Mouse (Mus musculus): ENCODE results near the gene Ostc. TPM values are rescaled to one million over a fixed set of nuclear protein-coding genes. Genes with fewer than 3 reads are reported as not detected.

Ostc gene
- total and polyA plus RNA-seq, 2 experiments from 2014 or later, result 150 to 152 TPM

DNA sequence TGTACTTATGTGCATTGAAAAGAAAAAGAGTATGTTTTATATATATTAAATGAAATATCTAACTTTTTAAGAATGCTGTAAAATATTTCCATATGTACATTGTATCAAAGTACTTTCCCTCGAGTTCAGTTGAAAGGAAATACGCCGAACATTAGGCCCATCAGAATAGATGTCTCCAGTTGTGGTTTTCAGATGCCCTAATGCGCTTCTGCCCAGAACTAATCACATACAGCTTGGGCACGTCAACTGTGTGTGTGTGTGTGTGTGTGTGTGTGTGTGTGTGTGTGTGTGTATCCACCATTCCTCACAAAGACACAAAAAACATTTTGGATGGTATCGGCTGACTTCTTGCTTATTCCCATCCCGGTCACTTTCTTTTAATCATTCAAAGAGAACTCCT is 7.3 kb upstream of the Ostc start:
- Histone ChIP-seq H3K36me3 (replicated peaks; ENCODE audit: control insufficient read depth, insufficient read depth, low read length) (no peaks in the 10 kb centered on the region), H3K4me1 (ENCODE audit: control insufficient read depth, insufficient read depth) (no peaks in the 10 kb centered on the region), H3K27me3 (ENCODE audit: control insufficient read depth, insufficient read depth, low read length) (no peaks in the 10 kb centered on the region), H3K9me3 (replicated peaks; ENCODE audit: control insufficient read depth, low read length) (no peaks in the 10 kb centered on the region), H3K9ac (replicated peaks; ENCODE audit: low read depth, low read length) (no peak overlapping the region), H3K4me2 (ENCODE audit: low read depth, low read length) (no peak overlapping the region), H3K4me3 (ENCODE audit: low read depth, low read length) (no peak overlapping the region), H3K27ac (ENCODE audit: low read depth) (no peak overlapping the region)
- TF ChIP-seq CTCF (IDR thresholded peaks at IDR 0.05; ENCODE audit: low read depth) (no peak), EP300 (IDR thresholded peaks at IDR 0.05; ENCODE audit: low read depth) (no peak)
- 89% methylated on average over 7 of the region's 7 CpGs for WGBS
- ATAC-seq (ENCODE audit: insufficient read depth, low read depth), result no peak
- no peak for DNase-seq (ENCODE audit: low spot score)

DNA sequence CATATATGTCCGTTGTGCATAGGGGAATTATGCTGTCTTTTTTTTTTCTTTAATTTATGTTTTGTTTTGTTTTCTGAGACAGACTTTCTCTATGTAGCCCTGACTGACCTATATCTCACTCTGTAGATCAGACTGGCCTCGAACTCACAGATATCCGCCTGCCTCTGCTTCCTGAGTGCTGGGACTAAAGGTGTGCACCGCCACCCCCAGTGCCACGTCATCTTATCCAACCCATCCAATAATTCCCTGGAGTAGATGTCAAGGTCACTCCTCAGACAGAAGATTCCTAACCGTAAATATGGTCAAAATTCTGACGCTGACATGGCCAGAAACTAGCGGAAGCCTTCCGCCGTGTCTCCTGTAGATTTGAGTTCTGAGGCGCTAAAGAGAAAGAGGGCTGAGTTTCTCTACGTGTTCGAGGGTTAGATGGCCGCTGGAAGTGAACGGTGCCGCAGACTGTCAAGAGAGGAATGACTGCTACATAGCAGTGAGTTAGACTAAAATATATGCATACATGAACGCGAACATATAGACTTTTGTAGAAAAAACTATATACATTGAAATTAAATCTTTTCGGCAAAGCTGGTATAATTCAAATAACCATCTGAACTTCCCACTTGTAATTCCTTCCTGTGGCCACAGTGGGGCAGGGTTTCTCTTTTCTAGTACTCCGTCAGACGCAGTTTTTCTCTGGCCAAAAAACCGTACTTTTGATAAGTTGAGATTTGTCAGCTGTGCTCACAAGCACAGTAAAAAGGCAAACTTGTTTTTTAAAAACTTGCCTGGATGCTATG is 5.7 kb upstream of the Ostc start:
- TF ChIP-seq CTCF (IDR thresholded peaks at IDR 0.05; ENCODE audit: low read depth) (peak; percentile 67), EP300 (IDR thresholded peaks at IDR 0.05; ENCODE audit: low read depth) (no peak)
- WGBS, result 12% methylated on average over 22 of the region's 22 CpGs
- 0 out of 2 replicates have a peak, but pooled peaks have one; percentile 36 for ATAC-seq (ENCODE audit: insufficient read depth, low read depth)
- DNase-seq (ENCODE audit: low spot score), result peak; percentile 80
- Histone ChIP-seq H3K9ac (replicated peaks; ENCODE audit: low read depth, low read length) (no peak overlapping the region), H3K27me3 (ENCODE audit: control insufficient read depth, insufficient read depth, low read length) (no peaks in the 10 kb centered on the region), H3K27ac (ENCODE audit: low read depth) (peak overlapping the region; percentile 45), H3K36me3 (replicated peaks; ENCODE audit: control insufficient read depth, insufficient read depth, low read length) (no peaks in the 10 kb centered on the region), H3K9me3 (replicated peaks; ENCODE audit: control insufficient read depth, low read length) (no peaks in the 10 kb centered on the region), H3K4me1 (ENCODE audit: control insufficient read depth, insufficient read depth) (peaks cover 2% of the 10 kb centered on the region; the same call in 1 of the 2 replicates), H3K4me3 (ENCODE audit: low read depth, low read length) (peak overlapping the region; percentile 50), H3K4me2 (ENCODE audit: low read depth, low read length) (peak overlapping the region; percentile 59)

DNA sequence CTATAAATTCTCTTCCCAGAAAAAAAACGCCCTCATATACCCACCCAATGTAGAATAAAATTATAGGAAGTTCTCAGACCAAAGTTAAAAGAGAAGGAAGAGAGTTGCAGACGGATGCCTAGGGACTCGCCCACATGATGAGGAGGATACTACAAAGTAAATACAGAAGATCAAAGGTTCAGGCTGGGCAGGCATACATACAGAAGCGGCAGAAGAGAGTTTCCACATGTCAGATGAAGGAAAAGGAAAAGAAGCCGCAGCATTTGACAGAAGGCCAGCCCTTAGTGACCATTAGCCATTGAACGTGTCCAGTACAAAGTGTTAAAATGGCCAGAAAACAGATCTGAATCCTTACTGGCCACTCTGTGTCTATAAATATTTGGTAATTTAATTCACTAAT is 3.6 kb upstream of the Ostc start:
- TF ChIP-seq EP300 (IDR thresholded peaks at IDR 0.05; ENCODE audit: low read depth) (no peak), CTCF (IDR thresholded peaks at IDR 0.05; ENCODE audit: low read depth) (no peak)
- WGBS, result 57% methylated on average over 6 of the region's 6 CpGs
- no peaks in the 10 kb centered on the region for H3K36me3 ChIP-seq (replicated peaks; ENCODE audit: control insufficient read depth, insufficient read depth, low read length)
- no peaks in the 10 kb centered on the region for H3K9me3 ChIP-seq (replicated peaks; ENCODE audit: control insufficient read depth, low read length)
- no peak overlapping the region for H3K9ac ChIP-seq (replicated peaks; ENCODE audit: low read depth, low read length)
- H3K4me2 ChIP-seq (ENCODE audit: low read depth, low read length), result no peak overlapping the region
- H3K27ac ChIP-seq (ENCODE audit: low read depth), result no peak overlapping the region
- ATAC-seq (ENCODE audit: insufficient read depth, low read depth), result no peak
- no peaks in the 10 kb centered on the region for H3K27me3 ChIP-seq (ENCODE audit: control insufficient read depth, insufficient read depth, low read length)
- H3K4me3 ChIP-seq (ENCODE audit: low read depth, low read length), result no peak overlapping the region
- DNase-seq (ENCODE audit: low spot score), result no peak
- H3K4me1 ChIP-seq (ENCODE audit: control insufficient read depth, insufficient read depth), result peaks cover 12% of the 10 kb centered on the region

DNA sequence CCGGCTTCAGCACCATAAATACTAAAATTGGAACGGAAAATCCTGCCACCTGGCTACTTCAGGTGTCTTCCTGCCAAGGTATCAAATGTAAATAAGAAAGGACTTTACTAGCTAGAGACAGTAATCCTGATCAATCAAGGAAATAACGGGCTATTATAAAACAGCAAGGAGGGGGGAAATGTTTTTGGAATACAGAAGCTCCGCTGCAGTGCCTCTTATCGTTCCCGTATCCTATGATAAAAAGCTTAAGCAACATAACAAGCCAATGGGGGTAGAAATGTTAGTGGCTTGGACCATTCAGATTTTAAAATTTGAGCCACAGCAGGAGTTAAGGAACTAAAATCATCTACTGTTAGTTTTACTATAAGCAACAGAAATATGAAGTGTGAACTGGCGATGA is 859 bp upstream of the Ostc start:
- Histone ChIP-seq H3K9ac (replicated peaks; ENCODE audit: low read depth, low read length) (no peak overlapping the region), H3K9me3 (replicated peaks; ENCODE audit: control insufficient read depth, low read length) (no peaks in the 10 kb centered on the region), H3K4me1 (ENCODE audit: control insufficient read depth, insufficient read depth) (peaks cover 17% of the 10 kb centered on the region), H3K27ac (ENCODE audit: low read depth) (no peak overlapping the region), H3K4me3 (ENCODE audit: low read depth, low read length) (peak overlapping the region; percentile 83; the same call in 1 of the 2 replicates), H3K27me3 (ENCODE audit: control insufficient read depth, insufficient read depth, low read length) (no peaks in the 10 kb centered on the region), H3K4me2 (ENCODE audit: low read depth, low read length) (peak overlapping the region; percentile 58), H3K36me3 (replicated peaks; ENCODE audit: control insufficient read depth, insufficient read depth, low read length) (no peaks in the 10 kb centered on the region)
- DNase-seq (ENCODE audit: low spot score), result no peak
- TF ChIP-seq CTCF (IDR thresholded peaks at IDR 0.05; ENCODE audit: low read depth) (no peak), EP300 (IDR thresholded peaks at IDR 0.05; ENCODE audit: low read depth) (no peak)
- WGBS, result 49% methylated on average over 7 of the region's 7 CpGs
- ATAC-seq (ENCODE audit: insufficient read depth, low read depth), result no peak

DNA sequence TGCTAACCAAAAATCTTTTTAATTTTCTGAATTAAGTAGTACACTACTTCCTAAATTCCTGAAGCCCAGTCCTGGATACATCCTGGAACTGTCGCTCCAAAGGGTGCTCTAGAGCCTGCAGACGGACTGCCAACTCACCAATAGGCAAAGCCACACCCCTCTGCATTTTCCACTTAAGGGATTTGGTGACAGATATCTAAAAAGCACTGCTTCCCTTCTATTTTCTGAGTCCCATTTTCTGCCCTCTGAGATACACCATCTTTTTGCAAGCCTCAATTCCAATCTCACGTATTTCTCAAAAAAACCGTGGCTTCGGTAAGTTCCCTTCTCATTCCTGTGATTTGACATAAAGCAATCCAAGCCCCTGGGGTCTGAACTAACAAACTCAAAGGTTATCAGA is 715 bp downstream of the Ostc start:
- ATAC-seq (ENCODE audit: insufficient read depth, low read depth) (no peak), DNase-seq (ENCODE audit: low spot score) (no peak)
- Histone ChIP-seq H3K4me1 (ENCODE audit: control insufficient read depth, insufficient read depth) (peaks cover 17% of the 10 kb centered on the region), H3K9ac (replicated peaks; ENCODE audit: low read depth, low read length) (peak overlapping the region; percentile 77), H3K4me2 (ENCODE audit: low read depth, low read length) (peak overlapping the region; percentile 69), H3K27me3 (ENCODE audit: control insufficient read depth, insufficient read depth, low read length) (no peaks in the 10 kb centered on the region), H3K27ac (ENCODE audit: low read depth) (peak overlapping the region; percentile 71), H3K4me3 (ENCODE audit: low read depth, low read length) (peak overlapping the region; percentile 83), H3K36me3 (replicated peaks; ENCODE audit: control insufficient read depth, insufficient read depth, low read length) (peaks cover 15% of the 10 kb centered on the region), H3K9me3 (replicated peaks; ENCODE audit: control insufficient read depth, low read length) (no peaks in the 10 kb centered on the region)
- 0% methylated on average over 5 of the region's 5 CpGs for WGBS
- TF ChIP-seq CTCF (IDR thresholded peaks at IDR 0.05; ENCODE audit: low read depth) (no peak), EP300 (IDR thresholded peaks at IDR 0.05; ENCODE audit: low read depth) (no peak)

Measured in heart, postnatal 0 days (tissue).